Mouse (Mus musculus): Measurements from ENCODE around the gene Pck2.

GRCm38 (mm10) chr14:55496761-55497448, 43.2 kb upstream of the Pck2 start:
- no peak for TF ChIP-seq POLR2A (IDR thresholded peaks at IDR 0.05; ENCODE audit: borderline replicate concordance, low read depth, low read length)
- TF ChIP-seq CTCF (IDR thresholded peaks at IDR 0.05; ENCODE audit: low read depth, low read length), result no peak

Data from bone marrow macrophage, adult 2 months (primary cell).